Mouse (Mus musculus) kidney, adult 2 months (tissue): ENCODE data around the gene Tead2.

ENCODE experiments used
- CTCF ChIP-seq: fragments of 200-500 bp; conservative IDR thresholded peaks from 2 replicates; pipeline ENCODE4 v1.5.1; 2011; ENCODE audit warnings: low read depth, mild to moderate bottlenecking, control low read depth, low read length, moderate library complexity, mixed read lengths; ENCODE audit not compliant: insufficient read depth, insufficient read length
- POLR2A ChIP-seq: fragments of 200-500 bp; IDR thresholded peaks from one replicate; pipeline ENCODE4 v1.6.1; 2011; ENCODE audit warnings: low read depth, low read length, control low read depth

DNA sequence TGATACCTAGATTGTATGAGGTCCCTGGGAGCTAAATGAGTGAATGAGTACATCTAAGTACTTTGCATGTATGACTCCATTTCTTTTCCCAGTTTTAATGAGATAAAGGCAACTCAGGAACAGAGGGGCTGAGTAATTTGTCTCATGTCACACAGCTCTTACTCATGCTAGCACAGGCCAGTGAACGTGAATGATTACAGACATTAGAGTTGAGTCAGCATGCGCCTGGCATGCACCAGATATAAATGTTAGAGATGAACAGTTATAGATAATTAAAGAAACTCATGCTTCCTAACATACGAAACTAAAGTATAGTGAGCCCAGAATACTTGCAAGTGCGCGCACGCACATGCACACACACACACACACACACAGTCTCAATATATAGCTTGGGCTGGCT lies 25.4 kb upstream of the Tead2 start:
- TF ChIP-seq POLR2A (no peak), CTCF (no peak)
